In genomic region chr7:106758800-106759199, GRCm38 (mm10) we compare ENCODE assay signal across 21 mouse cellular contexts. TPM values are rescaled to one million over a fixed set of nuclear protein-coding genes. Genes with fewer than 3 reads are reported as not detected.
"Had no signal": no experiment of that assay in that cellular context is flagged by ENCODE, and none has a peak within 500 bp of the region (broad histone marks: within the 10 kb centered on the region; RNA-seq: fewer than 3 reads in every experiment).

No protein-coding gene starts in this region.

- H3K4me3 ChIP-seq: intestine, embryonic 15.5 days; kidney, embryonic 15.5 days; left cerebral cortex, adult 2 months; limb, embryonic 12.5 days; liver, embryonic 15.5 days; midbrain, embryonic 10.5 days; neural tube, embryonic 12.5 days had no signal

- H3K27me3 ChIP-seq: intestine, embryonic 15.5 days; kidney, embryonic 15.5 days; limb, embryonic 12.5 days; liver, embryonic 15.5 days; neural tube, embryonic 12.5 days had no signal

- H3K4me1 ChIP-seq: intestine, embryonic 15.5 days; kidney, embryonic 15.5 days; limb, embryonic 12.5 days; liver, embryonic 15.5 days; midbrain, embryonic 10.5 days; neural tube, embryonic 12.5 days had no signal

- DNase-seq: kidney, adult 2 months; kidney, postnatal 14 days; liver; lung, adult 2 months; lung, postnatal 10 days; midbrain, embryonic 14.5 days; right cerebral cortex, postnatal 14 days; thymus, adult 18-20 months; thymus, postnatal 14 days had no signal

- H3K9me3 ChIP-seq: intestine, embryonic 15.5 days; kidney, embryonic 15.5 days; limb, embryonic 12.5 days; liver, embryonic 15.5 days; neural tube, embryonic 12.5 days had no signal

- H3K36me3 ChIP-seq: intestine, embryonic 15.5 days; kidney, embryonic 15.5 days; limb, embryonic 12.5 days; liver, embryonic 15.5 days; midbrain, embryonic 10.5 days; neural tube, embryonic 12.5 days had no signal

- H3K4me2 ChIP-seq: intestine, embryonic 15.5 days; kidney, embryonic 15.5 days; limb, embryonic 12.5 days; liver, embryonic 15.5 days; neural tube, embryonic 12.5 days had no signal

- H3K27ac ChIP-seq: intestine, embryonic 15.5 days; kidney, embryonic 15.5 days; left cerebral cortex, adult 2 months; limb, embryonic 12.5 days; liver, embryonic 15.5 days; midbrain, embryonic 10.5 days; neural tube, embryonic 12.5 days had no signal

- H3K9ac ChIP-seq: intestine, embryonic 15.5 days; kidney, embryonic 15.5 days; limb, embryonic 12.5 days; liver, embryonic 15.5 days; neural tube, embryonic 12.5 days had no signal

- ATAC-seq: intestine, embryonic 15.5 days had no signal

RNA-seq across cellular contexts. Expression of gene Olfr698, which starts 3.6 kb away (rescaled TPM):
- total RNA-seq: layer of hippocampus, postnatal 25 days; left cerebral cortex, adult 2 months; left cerebral cortex, postnatal 36 days had no signal
- polyA plus RNA-seq: intestine, embryonic 15.5 days; kidney, adult 2 months; kidney, embryonic 15.5 days; large intestine, adult 2 months; limb, embryonic 12.5 days; liver, embryonic 15.5 days; lung, adult 2 months; midbrain, embryonic 10.5 days; midbrain, embryonic 14.5 days; neural tube, embryonic 12.5 days; small intestine, adult 2 months; stomach, embryonic 14.5 days had no signal

RNA-seq across cellular contexts. Expression of gene Olfr697, which starts 16.6 kb away (rescaled TPM):
- total RNA-seq: layer of hippocampus, postnatal 25 days; left cerebral cortex, adult 2 months; left cerebral cortex, postnatal 36 days had no signal
- polyA plus RNA-seq: intestine, embryonic 15.5 days; kidney, adult 2 months; kidney, embryonic 15.5 days; large intestine, adult 2 months; limb, embryonic 12.5 days; liver, embryonic 15.5 days; lung, adult 2 months; midbrain, embryonic 10.5 days; midbrain, embryonic 14.5 days; neural tube, embryonic 12.5 days; small intestine, adult 2 months; stomach, embryonic 14.5 days had no signal

RNA-seq across cellular contexts. Expression of gene Olfr699, which starts 34.2 kb away (rescaled TPM):
- total RNA-seq: layer of hippocampus, postnatal 25 days; left cerebral cortex, adult 2 months; left cerebral cortex, postnatal 36 days had no signal
- polyA plus RNA-seq: intestine, embryonic 15.5 days; kidney, adult 2 months; kidney, embryonic 15.5 days; large intestine, adult 2 months; limb, embryonic 12.5 days; liver, embryonic 15.5 days; lung, adult 2 months; midbrain, embryonic 10.5 days; midbrain, embryonic 14.5 days; neural tube, embryonic 12.5 days; small intestine, adult 2 months; stomach, embryonic 14.5 days had no signal

RNA-seq across cellular contexts. Expression of gene Olfr695, which starts 42.6 kb away (rescaled TPM):
- total RNA-seq: layer of hippocampus, postnatal 25 days; left cerebral cortex, adult 2 months; left cerebral cortex, postnatal 36 days had no signal
- polyA plus RNA-seq: intestine, embryonic 15.5 days; kidney, adult 2 months; kidney, embryonic 15.5 days; large intestine, adult 2 months; limb, embryonic 12.5 days; liver, embryonic 15.5 days; lung, adult 2 months; midbrain, embryonic 10.5 days; midbrain, embryonic 14.5 days; neural tube, embryonic 12.5 days; small intestine, adult 2 months; stomach, embryonic 14.5 days had no signal

RNA-seq across cellular contexts. Expression of gene Olfr700, which starts 49.8 kb away (rescaled TPM):
- total RNA-seq: layer of hippocampus, postnatal 25 days; left cerebral cortex, adult 2 months; left cerebral cortex, postnatal 36 days had no signal
- polyA plus RNA-seq: intestine, embryonic 15.5 days; kidney, adult 2 months; kidney, embryonic 15.5 days; large intestine, adult 2 months; limb, embryonic 12.5 days; liver, embryonic 15.5 days; lung, adult 2 months; midbrain, embryonic 10.5 days; midbrain, embryonic 14.5 days; neural tube, embryonic 12.5 days; small intestine, adult 2 months; stomach, embryonic 14.5 days had no signal
